Mouse (Mus musculus) G1E-ER4 (cell line): Measurements from ENCODE around the gene Itga9. TPM values are rescaled to one million over a fixed set of nuclear protein-coding genes. Genes with fewer than 3 reads are reported as not detected.

Experiments used
- GATA1 ChIP-seq: IDR thresholded peaks from one replicate; pipeline ENCODE4 v1.8.0; 2012; ENCODE audit warnings: low read length, inconsistent platforms
- polyA plus RNA-seq: library from polyadenylated mRNA; stranded (reverse); fragments of >175 nt; gene quantifications from 2 replicates; pipeline ENCODE4 v1.2.3, GENCODE M21; 2012

The Itga9 gene
- polyA plus RNA-seq, 1 experiment: not detected

DNA sequence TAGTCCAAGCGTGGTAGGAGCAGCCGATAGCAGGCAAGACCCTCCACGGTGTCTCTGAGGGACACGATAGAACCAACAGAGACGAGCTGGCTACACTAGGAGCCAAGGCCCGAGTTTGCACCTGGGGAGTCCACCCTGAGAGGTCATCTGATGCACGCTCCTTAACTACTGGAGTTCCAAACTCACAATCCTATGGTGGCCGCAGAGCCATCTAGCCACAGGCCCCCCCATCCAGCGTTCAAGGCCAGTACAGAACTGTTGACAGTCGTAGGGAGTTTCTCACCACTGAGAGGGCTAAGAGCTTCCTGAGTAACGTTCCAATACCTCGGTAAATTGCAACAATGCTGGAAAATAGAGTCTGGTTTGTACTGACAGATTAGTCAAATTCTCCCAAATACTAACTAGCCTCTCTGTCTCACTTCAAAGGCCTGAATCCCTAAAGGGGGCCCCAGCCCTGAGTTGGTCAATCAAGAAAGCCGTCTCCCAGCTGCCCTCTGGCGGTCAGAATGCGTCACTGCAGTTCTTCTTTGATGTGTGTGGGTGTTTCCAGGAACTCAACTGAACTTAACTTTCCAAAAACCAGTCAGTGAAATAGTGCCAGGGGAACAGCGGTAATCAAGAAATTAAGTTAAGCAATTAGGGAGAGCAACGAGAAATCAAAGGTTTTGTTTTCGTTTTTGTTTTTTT lies 301.6 kb downstream of the Itga9 start:
- no peak for TF ChIP-seq GATA1

DNA sequence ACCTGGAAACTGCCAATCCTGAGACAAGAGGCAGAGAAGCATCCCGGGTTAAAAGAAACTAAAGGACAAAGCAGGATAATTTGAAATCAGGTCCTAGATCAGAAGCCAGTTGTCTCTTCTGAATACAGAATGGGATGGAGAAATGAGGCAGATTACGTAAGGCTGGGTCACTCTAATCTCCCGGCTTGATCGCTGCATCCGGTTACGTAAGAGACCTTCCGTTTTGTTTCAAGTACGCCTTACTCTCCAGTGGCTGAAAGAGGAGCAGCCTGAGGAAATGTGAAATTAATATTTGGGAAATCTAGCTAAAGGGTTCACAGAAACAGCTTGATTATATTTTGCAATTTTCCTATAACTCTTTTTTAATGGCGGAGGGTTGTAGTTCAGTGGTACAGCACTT lies 306.6 kb downstream of the Itga9 start:
- TF ChIP-seq GATA1: no peak

DNA sequence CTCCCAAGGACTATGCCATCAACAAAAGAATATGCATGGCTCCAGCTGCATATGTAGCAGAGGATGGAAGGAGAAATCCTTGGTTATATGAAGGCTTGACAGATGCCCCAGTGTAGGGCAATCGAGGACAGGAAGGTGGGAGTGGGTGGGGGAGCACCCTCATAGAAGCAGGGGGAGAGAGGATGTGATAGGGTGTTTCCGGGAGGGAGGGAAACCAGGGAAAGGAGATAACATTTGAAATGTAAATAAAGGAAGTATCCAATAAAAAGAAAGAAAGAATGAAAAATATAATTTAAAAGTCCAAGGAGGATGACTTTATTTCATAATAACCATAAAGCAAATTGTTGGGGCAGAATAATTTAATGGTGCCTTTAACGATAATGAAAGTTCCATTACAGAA lies 307.1 kb downstream of the Itga9 start:
- TF ChIP-seq GATA1: no peak

DNA sequence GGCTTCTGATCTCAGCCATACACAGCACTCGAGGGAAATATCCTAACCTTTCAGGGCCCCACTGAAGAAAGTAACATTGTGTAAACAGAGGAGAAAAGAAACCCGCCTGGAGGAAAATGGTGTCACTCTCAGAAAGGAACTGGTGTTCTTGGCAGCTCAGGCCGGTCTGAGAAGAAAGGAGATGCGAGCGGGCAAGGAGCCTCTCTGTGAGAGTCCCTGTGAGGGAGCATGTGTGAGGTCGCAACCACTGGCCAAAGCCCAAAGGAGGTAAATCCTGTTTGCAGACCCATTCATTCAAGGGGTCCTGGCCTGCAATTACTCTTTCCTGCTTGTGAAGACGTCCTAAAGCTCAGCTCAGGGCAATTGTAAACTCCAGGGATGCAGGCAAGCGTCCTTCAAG lies 308.1 kb downstream of the Itga9 start:
- no peak for TF ChIP-seq GATA1

DNA sequence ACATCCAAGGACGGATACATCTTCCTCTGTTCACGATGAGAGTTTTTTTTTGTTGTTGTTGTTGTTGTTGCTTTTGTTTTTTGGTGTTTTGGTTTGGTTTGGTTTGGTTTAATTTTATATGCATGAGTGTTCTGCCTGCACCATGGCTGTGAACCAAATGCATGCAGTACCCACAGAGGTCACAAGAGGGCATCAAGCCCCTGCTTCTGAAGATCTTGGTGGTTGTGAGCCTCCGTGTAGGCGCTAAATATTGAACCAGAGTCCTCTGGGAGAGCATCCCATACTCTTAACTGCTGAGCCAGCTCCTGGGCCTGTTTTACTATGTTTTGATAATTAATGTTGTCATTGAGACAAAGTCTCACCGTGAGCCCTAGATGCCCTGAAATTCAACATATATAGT lies 308.8 kb downstream of the Itga9 start:
- TF ChIP-seq GATA1: no peak

DNA sequence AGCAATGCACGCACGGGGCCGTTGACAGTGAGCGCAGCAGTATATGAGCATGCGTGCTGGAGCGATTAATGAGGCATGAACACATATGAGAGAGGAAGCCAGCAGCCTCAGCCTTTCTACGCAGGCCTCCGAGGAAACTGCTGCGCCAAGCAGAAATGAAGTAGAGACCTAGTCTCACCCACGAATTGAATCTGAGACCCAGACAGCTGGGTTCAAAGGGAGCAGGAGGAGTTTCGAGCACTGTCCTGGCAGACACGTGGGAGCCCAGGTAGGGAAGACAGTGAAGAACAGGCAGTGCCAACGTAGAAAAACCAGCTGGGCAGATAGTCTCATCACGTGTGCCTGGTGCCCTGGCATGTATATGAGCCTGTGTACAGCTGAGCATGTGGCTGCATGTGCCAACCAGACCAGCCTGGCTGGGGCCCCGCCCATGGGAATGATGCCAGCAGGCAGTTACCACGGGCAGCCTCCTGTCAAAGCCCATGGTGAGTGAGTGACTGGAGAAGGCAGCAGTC lies 313.2 kb downstream of the Itga9 start:
- TF ChIP-seq GATA1: no peak

DNA sequence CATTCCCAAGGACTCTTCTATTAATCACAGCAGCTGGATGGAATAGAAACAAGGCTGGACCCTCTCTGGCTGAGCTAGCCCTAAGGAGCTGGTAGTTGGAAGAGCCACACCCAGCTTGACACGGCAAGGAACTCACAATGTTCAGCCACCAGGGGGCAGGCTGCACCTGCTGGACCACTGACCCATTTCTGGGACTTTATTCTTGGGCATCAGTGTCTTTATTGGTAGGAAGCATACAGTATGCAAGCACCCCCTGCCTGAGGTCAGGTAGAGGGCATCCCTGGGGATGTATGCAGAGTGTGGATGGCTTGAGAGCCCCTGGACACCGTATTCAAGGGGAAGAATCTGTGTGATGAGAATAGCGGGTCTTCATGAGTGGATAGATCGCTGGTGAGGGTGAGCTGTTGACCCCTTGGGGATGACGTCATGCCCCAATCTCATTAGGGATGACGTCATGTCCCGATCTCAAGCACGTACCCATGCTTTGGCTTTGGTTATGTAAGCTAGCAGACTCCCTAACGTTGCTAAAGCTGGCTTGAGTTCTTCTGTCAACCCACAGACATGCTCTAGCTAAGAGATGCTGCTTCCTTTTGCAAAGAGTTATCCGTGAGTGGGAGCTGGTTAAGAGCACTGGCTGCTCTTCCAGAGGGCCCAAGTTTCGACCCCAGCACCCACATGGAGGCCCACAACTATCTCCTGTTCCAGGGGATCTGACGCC lies 314.5 kb downstream of the Itga9 start:
- TF ChIP-seq GATA1: no peak

DNA sequence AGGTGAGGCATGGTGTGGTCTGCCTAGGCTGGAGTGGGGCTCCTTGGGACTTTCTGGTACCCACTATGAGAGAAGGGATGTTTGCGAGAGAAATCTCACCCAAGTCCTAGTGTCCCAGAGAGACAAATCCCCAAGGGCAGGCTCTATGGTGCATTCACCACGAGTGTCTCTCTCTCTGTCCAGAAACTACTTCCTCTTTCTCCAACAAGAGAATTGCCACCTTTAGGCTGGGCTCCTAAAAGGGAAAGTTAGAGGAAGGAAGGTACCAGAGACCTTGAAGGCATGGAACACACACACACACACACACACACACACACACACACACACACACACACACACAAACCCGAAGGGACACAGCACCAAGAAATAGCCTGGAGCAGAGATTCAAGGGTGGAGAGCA lies 315.4 kb downstream of the Itga9 start:
- no peak for TF ChIP-seq GATA1

DNA sequence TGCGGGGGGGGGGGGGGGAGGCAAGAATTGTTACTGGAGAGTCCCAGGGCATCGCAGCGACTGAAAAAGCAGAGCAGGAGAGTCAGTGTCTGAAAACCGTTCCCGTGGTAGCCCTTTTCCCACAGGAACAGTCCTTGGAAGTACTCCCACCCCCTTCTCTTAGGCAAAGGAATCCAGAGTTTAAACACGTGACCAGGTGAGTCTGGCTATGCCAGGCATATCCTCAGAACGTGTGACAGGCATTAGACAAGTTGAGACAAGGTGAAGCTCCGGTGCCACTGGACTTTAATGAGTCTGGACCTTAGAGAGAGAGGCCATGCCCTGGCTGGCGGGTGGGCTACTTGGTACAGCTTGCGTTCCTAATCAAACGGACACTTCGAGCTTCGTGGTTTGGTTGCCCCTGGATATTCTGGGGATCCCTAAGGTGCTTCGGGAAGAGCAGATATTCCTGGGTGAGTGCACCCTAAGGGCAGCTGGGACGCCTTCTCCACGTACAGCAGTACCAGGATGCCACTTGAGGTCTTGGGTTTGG lies 318.1 kb downstream of the Itga9 start:
- TF ChIP-seq GATA1: no peak

DNA sequence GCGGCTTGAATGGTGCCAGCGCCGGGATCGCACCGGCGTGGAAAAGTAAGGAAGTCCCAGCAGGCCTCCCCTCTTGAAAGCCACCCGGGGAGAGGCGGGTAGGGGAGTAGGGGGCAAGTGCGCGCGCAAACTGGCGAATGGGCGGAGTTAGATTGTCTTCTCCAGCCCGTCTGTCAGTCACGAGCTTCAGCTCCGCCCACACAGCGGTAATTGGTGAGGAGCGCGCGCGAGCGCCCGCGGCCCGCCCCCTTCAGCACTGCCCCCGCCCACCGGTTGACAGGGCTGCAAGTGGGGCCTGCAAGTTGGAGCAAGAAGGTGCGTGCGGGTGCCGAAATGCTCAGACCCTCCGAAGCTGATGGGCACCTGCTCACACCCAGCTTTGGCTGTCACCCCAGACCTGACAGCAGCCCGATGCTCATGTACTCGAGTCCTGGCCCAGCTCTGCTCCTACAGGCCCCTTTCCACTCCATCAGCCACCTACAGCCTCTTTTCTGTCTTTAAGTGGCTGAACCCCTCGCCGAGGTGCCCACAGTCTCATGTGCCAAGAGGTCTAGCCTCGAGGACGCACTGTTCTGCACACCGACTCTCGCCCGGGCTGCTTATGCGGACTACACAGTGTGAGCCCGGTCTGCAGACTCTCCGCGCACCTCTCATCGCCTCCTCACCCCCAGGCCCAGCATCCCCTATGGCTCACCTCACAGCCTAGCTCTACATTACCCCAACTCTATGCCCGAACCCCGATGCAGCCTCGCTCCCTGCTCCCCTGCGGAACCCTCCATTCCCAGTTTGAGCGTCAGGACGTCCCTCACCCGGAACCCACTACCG lies 319.0 kb downstream of the Itga9 start:
- no peak for TF ChIP-seq GATA1

DNA sequence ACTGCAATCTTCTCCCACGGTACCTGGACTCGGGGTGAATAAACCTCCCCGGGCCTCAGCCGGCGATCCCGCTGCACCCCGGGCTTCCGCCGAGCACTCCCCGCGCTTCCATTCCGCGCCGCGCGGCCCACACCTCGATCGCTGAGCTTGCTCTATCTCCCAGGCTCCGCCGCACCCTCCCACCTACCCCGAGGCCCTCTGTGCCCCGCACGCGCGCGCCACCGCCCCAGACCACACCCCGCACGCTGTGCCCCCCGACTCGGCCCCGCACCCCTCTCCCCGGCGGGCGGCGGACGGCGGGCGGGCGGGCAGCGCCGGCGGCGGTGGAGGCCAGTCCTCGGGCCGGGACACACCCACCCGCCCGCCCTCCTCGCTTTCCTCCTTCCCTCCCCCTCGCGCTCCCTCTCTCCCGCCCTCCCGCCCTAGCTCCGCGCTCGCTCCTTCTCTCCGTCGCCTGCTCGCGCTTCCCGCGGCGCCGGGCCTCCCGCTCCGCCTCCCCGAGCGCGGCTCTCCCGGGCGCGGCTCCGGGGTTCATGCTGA lies 319.7 kb downstream of the Itga9 start, which contains the start of gene Ctdspl:
Ctdspl (plus strand) TSS at position 343 of the 540 bp plus-strand sequence.
- no peak for TF ChIP-seq GATA1

DNA sequence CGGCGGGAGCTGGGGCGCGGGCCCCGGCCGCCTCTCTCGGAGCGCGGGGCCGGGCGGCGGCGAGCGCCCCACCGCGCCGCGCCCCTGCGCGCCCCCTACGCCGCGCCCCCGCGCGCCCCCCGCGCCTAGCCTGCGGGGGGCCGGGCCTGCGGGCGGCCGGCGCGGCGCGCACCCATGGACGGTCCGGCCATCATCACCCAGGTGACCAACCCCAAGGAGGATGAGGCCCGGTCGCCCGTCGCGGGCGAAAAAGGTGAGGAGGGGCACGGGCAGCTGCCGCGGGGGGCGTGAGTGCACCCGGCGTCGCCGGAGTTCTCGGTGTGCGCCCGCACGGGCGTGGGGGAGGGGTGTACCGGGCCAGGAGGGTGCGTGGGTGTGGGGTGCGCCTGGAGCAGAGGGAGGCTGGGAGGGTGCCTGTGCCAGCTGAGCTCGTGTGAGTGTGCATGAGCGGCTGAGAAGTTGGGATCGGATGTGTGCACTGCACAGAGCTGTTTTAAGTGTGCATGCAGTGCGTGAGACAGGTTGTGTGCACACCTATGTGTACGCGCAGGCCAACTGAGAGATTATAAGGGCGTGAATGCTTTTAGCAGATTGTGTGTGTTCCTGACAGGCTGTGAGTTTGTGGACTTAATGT lies 320.3 kb downstream of the Itga9 start:
- TF ChIP-seq GATA1: no peak

DNA sequence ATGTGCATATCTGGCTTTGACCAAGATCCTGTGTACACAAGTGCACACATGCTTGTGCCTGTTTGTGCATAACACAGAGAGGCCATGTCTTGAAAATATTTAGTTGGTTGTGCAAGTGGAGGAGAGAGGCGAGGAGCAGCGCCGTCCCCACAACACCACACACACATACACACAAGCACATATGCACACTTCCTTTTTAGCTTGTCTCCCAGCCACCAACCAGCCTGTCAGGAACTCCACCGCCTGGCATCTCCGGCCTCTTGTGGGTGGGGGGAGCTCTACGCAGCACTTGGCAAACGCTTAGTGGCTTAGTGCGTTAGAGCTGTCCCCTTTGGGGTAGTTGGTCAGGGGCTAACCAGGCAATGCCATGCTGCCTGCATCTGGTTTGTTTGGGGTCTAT lies 321.0 kb downstream of the Itga9 start:
- no peak for TF ChIP-seq GATA1

DNA sequence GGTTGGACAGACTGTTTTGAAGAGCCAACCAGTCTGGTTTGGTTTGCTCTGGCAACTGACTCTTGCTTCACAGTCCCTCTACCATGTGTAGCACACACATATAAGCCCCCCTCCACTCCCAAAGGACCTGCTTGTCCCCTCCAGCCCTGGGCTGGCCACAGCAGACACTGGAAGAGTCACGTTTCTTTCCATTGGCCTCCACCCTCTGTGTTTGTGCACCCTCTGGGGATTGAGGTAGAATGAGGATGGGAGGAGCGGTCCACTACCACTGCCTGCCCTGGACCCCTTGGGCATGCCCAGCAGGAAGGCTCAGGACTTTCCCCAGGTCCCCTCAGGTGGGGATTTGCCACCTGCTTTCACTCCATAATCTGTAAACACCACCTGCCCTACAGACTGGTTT lies 321.5 kb downstream of the Itga9 start:
- TF ChIP-seq GATA1: no peak

DNA sequence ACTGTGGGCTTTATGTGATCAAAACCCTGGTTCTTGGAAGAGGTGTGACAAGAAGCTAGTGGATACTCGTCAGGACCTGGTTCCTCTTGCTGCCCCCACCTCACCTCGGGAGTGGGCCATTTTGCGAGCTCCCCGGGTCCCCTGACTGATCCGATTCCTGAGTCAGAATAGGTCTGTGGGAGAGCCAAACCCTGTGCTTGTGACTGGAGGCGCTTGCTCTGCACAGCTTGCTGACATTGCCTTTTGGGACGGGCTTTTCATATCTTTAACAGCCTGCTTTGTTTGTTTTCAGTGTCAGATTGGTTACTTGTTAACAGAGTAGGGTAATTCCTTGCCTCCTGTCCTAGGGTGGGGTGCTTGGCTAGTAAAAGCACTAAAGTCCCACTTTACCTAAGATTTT lies 322.2 kb downstream of the Itga9 start:
- no peak for TF ChIP-seq GATA1
